Mouse (Mus musculus): ENCODE measurements around the gene Bmper.

- no peak for TF ChIP-seq CTCF (IDR thresholded peaks at IDR 0.05; ENCODE audit: insufficient read depth, low read length)
- no peak for TF ChIP-seq POLR2A (IDR thresholded peaks at IDR 0.05; ENCODE audit: borderline replicate concordance, extremely low read depth, low read depth, low read length)
Measured at GRCm38 (mm10) chr9:23384880-23385279, 162.0 kb downstream of the Bmper start.
